Mouse (Mus musculus): ENCODE measurements around the gene Eefsec.

DNA sequence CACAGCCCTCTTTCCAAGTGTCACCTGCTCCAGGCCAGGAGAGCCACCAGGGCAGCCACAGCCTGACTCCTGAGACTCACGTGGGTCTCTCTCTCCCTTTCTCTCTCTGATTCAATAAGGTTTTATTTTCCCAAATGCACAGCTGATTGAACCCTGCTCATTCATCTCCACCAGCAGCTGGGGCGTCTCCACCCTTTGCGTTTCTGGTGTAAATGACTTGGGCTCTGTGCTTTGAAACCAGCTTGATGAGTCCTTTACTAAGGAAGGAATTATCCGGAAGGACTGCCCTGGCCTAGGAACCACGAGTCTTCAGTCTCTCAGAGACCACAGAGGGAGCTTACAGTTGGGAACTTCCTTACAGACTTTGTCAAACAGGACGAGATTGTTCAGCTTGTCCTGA, 214.1 kb downstream of the Eefsec start:
- TF ChIP-seq GATA1 (IDR thresholded peaks at IDR 0.05; ENCODE audit: low read length) (no peak), TAL1 (IDR thresholded peaks at IDR 0.05; ENCODE audit: low read length) (no peak)

All from erythroblast, embryonic 14.5 days (primary cell).